Mouse (Mus musculus) heart, embryonic 13.5 days (tissue): ENCODE data around the gene Dmxl2. TPM values are rescaled to one million over a fixed set of nuclear protein-coding genes. Genes with fewer than 3 reads are reported as not detected.

Experiments used
- ATAC-seq: fragments of 200-750 bp; cut with Nextera tagmentation; 2 replicates; pipeline ENCODE4 v1.8.0; 2017; ENCODE audit warnings: moderate TSS enrichment; ENCODE audit not compliant: insufficient number of reproducible peaks, low FRiP score, low TSS enrichment; ENCODE audit errors: extremely low read depth
- H3K27ac ChIP-seq: fragments of 300-500 bp; sonication (generic); replicated peaks from 2 replicates; pipeline ENCODE4 v1.5.1; 2015; ENCODE audit warnings: moderate library complexity, mild to moderate bottlenecking, inconsistent platforms
- H3K27me3 ChIP-seq: fragments of 300-500 bp; sonication (generic); replicated peaks from 2 replicates; pipeline ENCODE4 v1.6.1; 2015; ENCODE audit warnings: mild to moderate bottlenecking, inconsistent platforms
- H3K36me3 ChIP-seq: fragments of 300-500 bp; sonication (generic); 2 replicates; pipeline ENCODE4 v1.6.1; 2015; ENCODE audit warnings: mild to moderate bottlenecking, inconsistent platforms
- H3K4me1 ChIP-seq: fragments of 300-500 bp; sonication (generic); 2 replicates; pipeline ENCODE4 v1.6.1; 2015; ENCODE audit warnings: inconsistent platforms
- H3K4me2 ChIP-seq: fragments of 300-500 bp; sonication (generic); 2 replicates; pipeline ENCODE4 v1.6.1; 2015; ENCODE audit warnings: inconsistent platforms, mild to moderate bottlenecking, moderate library complexity
- H3K4me3 ChIP-seq: fragments of 300-500 bp; sonication (generic); 2 replicates; pipeline ENCODE4 v1.5.1; 2015; ENCODE audit warnings: moderate library complexity, mild to moderate bottlenecking, inconsistent platforms
- H3K9ac ChIP-seq: fragments of 300-500 bp; sonication (generic); 2 replicates; pipeline ENCODE4 v1.6.1; 2015; ENCODE audit warnings: inconsistent platforms, mild to moderate bottlenecking, moderate library complexity
- H3K9me3 ChIP-seq: fragments of 300-500 bp; sonication (generic); 2 replicates; pipeline ENCODE4 v1.6.1; 2016; ENCODE audit warnings: inconsistent platforms
- WGBS: fragments of 180-500 bp; shearing (Covaris S2); methylation state at CpG from one replicate; pipeline ENCODE4 v1.1.7; 2015; ENCODE audit warnings: mixed read lengths; 5-methylcytosine and 5-hydroxymethylcytosine counted together
- polyA plus RNA-seq: library from polyadenylated mRNA; unstranded; fragments of >200 nt; fragmentation: Nextera tagmentation; extraction: Ambion mirVana; gene quantifications from 2 replicates; pipeline ENCODE4 v1.2.1, GENCODE M21; 2015

Gene Dmxl2
- 5.1 and 5.6 TPM in 2 replicates for polyA plus RNA-seq

DNA sequence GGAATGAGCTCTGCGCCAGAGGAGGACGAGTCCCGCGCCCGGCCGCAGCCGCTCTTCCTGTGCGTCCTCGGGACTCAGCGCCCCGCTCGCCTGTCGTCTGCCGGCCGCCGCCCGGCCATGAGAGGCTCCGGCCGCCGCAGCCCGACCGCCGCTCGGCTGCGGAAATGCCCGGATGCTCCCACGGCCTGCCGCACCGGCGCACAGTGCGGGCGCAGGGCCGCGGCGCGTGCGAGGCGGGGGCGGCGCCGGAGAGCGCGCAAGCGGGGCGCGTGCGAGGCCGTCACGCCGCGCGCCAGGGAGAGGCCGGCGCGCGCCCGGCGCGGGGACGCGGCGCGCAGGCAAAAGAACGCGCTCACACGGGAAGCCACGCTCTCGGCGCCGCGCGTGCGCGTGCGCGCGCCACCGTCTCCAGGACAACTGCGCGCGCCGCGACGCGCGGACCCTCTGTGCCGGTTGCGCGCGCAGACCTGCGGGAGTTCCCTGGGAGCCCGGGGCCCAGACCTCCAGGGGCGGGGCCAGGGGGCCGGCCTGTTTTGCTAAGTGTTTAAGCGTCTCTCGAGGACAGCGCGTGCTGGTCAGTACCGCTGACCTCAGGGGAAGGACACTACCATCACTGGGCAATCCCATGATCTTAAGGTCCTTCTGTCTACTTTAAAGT is at the start of gene Dmxl2:
Gene Dmxl2 (minus strand): TSS at position 174 of the 658 bp plus-strand sequence.
- Histone ChIP-seq H3K36me3 (no peaks in the 10 kb centered on the region), H3K4me2 (peak within 1 kb of the TSS; percentile 95), H3K9ac (peak within 1 kb of the TSS; percentile 92), H3K4me1 (peaks cover 12% of the 10 kb centered on the region), H3K27me3 (peaks cover 25% of the 10 kb centered on the region), H3K4me3 (peak within 1 kb of the TSS; percentile 87), H3K27ac (peak within 1 kb of the TSS; percentile 73), H3K9me3 (no peaks in the 10 kb centered on the region)
- peak; percentile 81 for ATAC-seq
- under 1% methylated on average over 86 of the region's 99 CpGs for WGBS

DNA sequence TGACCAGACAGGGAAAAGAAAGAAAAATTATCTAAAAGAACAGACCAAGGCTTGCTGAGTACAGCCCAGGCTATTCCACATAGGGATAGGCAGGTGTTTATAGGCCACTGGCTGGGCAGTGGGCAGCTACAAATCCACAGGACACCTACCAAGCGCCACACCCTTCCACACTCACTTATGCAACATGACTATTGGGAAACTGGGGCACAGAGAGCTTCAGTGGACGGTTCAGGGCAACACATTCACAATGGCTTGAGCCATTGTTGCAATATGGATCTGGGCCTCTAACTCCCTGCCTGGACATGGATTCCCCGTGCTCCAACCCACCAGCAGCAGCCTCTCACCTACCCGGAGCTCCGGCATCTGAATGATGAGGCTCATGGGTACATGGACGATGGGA is 48.0 kb upstream of the Dmxl2 start:
- no peak for ATAC-seq
- WGBS = 79% methylated on average over 6 of the region's 6 CpGs
- Histone ChIP-seq H3K36me3 (no peaks in the 10 kb centered on the region), H3K9ac (no peak overlapping the region), H3K4me1 (no peaks in the 10 kb centered on the region), H3K27me3 (0 out of 2 replicates have a peak, but pooled peaks cover 2% of the 10 kb centered on the region), H3K27ac (no peak overlapping the region), H3K9me3 (no peaks in the 10 kb centered on the region), H3K4me2 (no peak overlapping the region), H3K4me3 (no peak overlapping the region)

DNA sequence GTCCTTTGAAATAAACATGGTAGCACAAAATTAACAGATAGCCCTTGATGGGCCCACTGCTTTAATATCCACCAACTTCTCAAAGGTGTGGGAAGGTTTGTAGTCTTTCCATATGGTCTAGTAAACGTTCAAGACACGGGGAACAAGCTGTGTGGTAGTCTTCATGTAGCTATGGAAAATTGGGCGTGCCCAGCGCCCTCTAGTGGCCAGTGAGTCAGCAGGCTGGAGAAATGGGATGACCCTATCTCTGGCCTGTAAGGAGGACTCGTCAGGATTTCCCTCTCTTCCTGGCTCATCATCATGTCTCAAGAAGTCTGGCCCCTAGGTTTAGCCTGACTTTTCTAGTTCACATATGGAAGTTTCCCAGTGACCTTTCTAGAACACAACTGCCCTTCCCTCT is 46.1 kb upstream of the Dmxl2 start:
- no peaks in the 10 kb centered on the region for H3K9me3 ChIP-seq
- H3K27ac ChIP-seq = no peak overlapping the region
- WGBS = 25% methylated on average over 5 of the region's 5 CpGs
- no peaks in the 10 kb centered on the region for H3K27me3 ChIP-seq
- H3K4me1 ChIP-seq = no peaks in the 10 kb centered on the region
- H3K9ac ChIP-seq = no peak overlapping the region
- H3K4me3 ChIP-seq = no peak overlapping the region
- no peak for ATAC-seq
- H3K4me2 ChIP-seq = no peak overlapping the region
- H3K36me3 ChIP-seq = no peaks in the 10 kb centered on the region

DNA sequence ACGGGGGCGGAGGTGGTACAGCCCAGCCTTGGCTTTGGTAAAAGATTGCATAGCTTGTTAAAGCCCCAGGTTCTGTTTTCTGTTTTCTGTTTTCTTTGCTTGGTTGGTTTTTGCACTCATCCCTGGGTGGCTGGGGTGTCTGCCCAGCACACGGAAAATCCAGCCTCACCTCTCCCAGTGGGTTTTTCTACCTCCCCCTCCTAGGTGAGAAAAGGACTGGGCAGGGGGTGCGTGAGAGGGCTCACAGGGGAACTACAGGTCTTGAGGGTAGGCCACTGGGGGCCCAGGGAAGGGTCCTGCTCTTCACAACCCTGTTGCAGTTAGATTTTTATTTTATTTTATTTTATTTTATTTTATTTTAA is 43.5 kb upstream of the Dmxl2 start:
- no peak for ATAC-seq
- H3K9me3 ChIP-seq = no peaks in the 10 kb centered on the region
- 83% methylated on average over 4 of the region's 4 CpGs for WGBS
- H3K4me1 ChIP-seq = no peaks in the 10 kb centered on the region
- no peak overlapping the region for H3K4me3 ChIP-seq
- H3K27me3 ChIP-seq = no peaks in the 10 kb centered on the region
- H3K9ac ChIP-seq = no peak overlapping the region
- H3K4me2 ChIP-seq = no peak overlapping the region
- H3K27ac ChIP-seq = no peak overlapping the region
- H3K36me3 ChIP-seq = no peaks in the 10 kb centered on the region

DNA sequence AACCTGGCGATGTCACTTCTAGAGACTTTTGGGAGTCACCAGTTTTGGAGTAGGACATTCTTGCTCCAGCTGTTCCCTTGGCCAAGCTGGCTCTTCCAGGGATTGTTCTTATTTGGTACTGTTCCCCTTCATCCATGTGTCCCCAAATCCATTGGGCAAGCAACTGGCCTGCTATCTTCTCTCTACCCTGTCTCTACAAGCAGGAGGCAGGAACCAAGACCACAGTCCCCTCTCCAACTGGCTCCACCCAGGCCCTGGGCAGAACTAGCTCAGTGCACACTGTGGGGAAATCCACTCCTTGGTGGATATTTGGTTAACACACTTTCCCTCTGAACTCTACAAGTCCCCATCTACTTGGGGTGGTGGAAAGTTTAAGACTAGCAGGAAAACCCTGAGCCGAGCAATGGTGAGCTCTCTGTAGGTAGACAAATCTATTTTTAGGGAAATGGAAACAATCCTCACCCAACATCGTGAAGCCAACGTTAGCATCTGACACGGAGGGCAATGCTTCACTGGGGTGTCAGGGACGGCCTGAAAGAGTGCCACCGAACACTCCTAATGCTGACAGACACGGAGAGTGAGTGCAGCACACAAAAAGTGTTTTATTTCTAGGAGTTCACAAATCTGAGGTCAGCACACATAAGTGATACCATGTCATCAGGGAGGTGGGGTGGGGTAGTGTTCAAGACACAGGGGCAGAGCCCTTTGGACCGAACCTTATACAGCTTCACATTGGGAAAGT is 43.0 kb upstream of the Dmxl2 start:
- H3K27ac ChIP-seq = no peak overlapping the region
- H3K9ac ChIP-seq = no peak overlapping the region
- no peak overlapping the region for H3K4me2 ChIP-seq
- no peaks in the 10 kb centered on the region for H3K36me3 ChIP-seq
- 69% methylated on average over 9 of the region's 9 CpGs for WGBS
- H3K4me3 ChIP-seq = no peak overlapping the region
- no peaks in the 10 kb centered on the region for H3K27me3 ChIP-seq
- H3K4me1 ChIP-seq = no peaks in the 10 kb centered on the region
- ATAC-seq = no peak
- no peaks in the 10 kb centered on the region for H3K9me3 ChIP-seq

DNA sequence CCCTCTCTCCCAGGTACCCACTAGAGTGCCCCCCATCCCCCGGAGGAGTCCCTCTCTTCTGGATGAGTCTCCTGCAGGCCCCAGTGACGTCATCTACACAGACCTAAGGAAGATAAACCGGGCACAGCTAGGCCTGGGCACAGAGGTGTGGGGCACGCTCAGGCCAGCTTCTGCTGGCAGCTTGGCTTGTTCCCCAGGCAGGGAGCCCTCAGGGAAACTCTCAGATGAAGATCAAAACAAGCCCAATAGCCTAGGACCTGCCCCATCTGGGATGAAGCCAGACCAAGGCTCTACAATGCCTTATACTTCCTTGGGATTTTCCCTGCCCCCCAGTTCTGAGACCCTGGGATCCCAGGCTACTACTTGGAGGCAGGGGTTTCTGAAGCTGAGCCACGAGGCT is 39.4 kb upstream of the Dmxl2 start:
- H3K4me1 ChIP-seq = no peaks in the 10 kb centered on the region
- H3K9ac ChIP-seq = no peak overlapping the region
- no peaks in the 10 kb centered on the region for H3K9me3 ChIP-seq
- no peak for ATAC-seq
- no peak overlapping the region for H3K4me2 ChIP-seq
- peaks cover 1% of the 10 kb centered on the region; the same call in 1 of the 2 replicates for H3K27me3 ChIP-seq
- 62% methylated on average over 5 of the region's 5 CpGs for WGBS
- H3K36me3 ChIP-seq = no peaks in the 10 kb centered on the region
- no peak overlapping the region for H3K27ac ChIP-seq
- no peak overlapping the region for H3K4me3 ChIP-seq

DNA sequence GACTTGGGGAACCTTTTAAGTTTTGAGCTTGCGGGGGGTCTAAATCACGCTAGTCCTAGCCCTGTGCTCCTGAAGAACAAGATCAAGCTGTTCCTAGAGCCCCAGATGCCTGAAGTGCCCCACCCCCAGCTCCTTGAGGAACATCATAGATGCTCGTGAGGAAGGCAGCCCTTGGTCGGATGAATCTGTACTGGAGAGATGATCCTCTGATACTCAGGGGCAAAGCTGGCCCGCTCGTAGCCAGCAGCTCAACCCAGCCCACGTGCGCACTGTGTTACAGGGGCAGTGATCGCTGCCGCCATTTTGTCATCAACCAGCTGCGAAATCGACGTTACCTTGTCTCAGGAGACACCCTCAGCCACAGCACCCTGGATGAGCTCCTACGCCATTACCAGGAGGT is 37.3 kb upstream of the Dmxl2 start, which contains the start of gene Sh2d7:
Gene Sh2d7 (plus strand): TSS at position 301 of the 400 bp plus-strand sequence.
- H3K4me1 ChIP-seq = 0 out of 2 replicates have a peak, but pooled peaks cover 2% of the 10 kb centered on the region
- no peaks in the 10 kb centered on the region for H3K9me3 ChIP-seq
- H3K27ac ChIP-seq = no peak within 1 kb of the TSS
- peaks cover 6% of the 10 kb centered on the region; the same call in 1 of the 2 replicates for H3K27me3 ChIP-seq
- no peaks in the 10 kb centered on the region for H3K36me3 ChIP-seq
- ATAC-seq = no peak
- no peak within 1 kb of the TSS for H3K9ac ChIP-seq
- no peak within 1 kb of the TSS for H3K4me3 ChIP-seq
- no peak within 1 kb of the TSS for H3K4me2 ChIP-seq
- 85% methylated on average over 14 of the region's 14 CpGs for WGBS

DNA sequence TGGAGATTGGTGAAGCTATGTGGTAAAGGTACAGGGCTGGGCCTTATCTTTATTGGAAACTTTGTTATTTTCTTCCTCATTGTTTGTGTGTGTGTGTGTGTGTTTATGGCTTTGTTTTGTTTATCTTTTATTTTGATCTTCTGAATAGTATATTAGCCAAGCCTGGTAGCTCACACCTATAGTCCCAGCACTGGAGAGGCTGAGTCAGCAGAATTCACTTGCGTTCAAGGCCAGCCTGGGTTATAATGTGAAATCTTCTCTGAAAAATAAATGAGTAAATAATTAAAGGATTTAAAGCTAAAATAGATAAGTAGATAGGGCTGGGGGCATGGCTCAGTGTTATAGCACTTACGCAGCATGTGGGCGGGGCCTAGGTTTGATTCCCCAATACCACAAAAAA is 36.8 kb upstream of the Dmxl2 start:
- Histone ChIP-seq H3K4me1 (0 out of 2 replicates have a peak, but pooled peaks cover 2% of the 10 kb centered on the region), H3K27me3 (peaks cover 6% of the 10 kb centered on the region; the same call in 1 of the 2 replicates), H3K4me3 (no peak overlapping the region), H3K9me3 (no peaks in the 10 kb centered on the region), H3K9ac (no peak overlapping the region), H3K27ac (no peak overlapping the region), H3K4me2 (no peak overlapping the region), H3K36me3 (no peaks in the 10 kb centered on the region)
- 91% methylated on average over 3 of the region's 3 CpGs for WGBS
- no peak for ATAC-seq

DNA sequence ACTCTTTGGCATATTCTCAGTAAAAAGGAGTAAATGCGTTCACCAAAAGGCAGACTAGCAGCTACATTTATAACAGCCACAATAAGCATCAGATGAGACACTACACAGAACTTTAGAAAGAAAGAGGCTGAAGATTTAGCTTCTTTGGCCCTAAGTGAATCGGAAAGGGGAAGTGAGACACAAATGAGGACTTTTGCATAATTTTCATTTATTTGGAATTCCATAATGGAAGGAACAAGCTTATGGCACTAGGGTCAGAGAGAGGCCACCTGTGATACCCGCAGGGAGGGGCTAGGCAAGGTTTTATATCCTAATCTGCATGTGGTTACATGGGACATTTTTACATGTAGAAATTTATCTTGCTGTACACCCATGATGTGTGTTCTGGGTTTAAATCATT is 36.1 kb upstream of the Dmxl2 start:
- 80% methylated on average over 3 of the region's 3 CpGs for WGBS
- peaks cover 6% of the 10 kb centered on the region; the same call in 1 of the 2 replicates for H3K27me3 ChIP-seq
- no peak overlapping the region for H3K9ac ChIP-seq
- no peak overlapping the region for H3K27ac ChIP-seq
- H3K4me2 ChIP-seq = no peak overlapping the region
- no peaks in the 10 kb centered on the region for H3K36me3 ChIP-seq
- H3K4me1 ChIP-seq = 0 out of 2 replicates have a peak, but pooled peaks cover 2% of the 10 kb centered on the region
- no peak for ATAC-seq
- no peaks in the 10 kb centered on the region for H3K9me3 ChIP-seq
- H3K4me3 ChIP-seq = no peak overlapping the region

DNA sequence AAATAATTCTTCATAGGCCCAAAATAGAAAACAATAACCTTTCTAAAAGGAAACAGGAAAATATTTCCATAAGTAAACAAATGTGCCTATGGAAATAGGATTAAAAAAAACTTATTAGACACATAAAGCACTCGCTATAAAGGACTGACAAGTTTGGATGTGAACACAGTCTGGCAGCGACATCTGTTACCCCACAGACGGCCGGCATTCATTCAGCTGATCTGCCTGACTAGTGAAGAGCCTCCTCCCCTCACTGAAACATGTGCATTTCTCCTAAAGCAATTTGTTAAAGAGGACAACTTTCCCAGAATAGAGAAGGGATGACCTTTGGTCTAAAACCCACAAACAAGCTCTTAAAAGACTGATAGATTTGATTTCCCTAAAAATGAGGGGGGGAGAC is 35.6 kb upstream of the Dmxl2 start:
- ATAC-seq = no peak
- no peak overlapping the region for H3K4me3 ChIP-seq
- 57% methylated on average over 4 of the region's 4 CpGs for WGBS
- H3K36me3 ChIP-seq = no peaks in the 10 kb centered on the region
- peaks cover 6% of the 10 kb centered on the region; the same call in 1 of the 2 replicates for H3K27me3 ChIP-seq
- 0 out of 2 replicates have a peak, but pooled peaks cover 2% of the 10 kb centered on the region for H3K4me1 ChIP-seq
- no peak overlapping the region for H3K9ac ChIP-seq
- no peak overlapping the region for H3K27ac ChIP-seq
- no peak overlapping the region for H3K4me2 ChIP-seq
- no peaks in the 10 kb centered on the region for H3K9me3 ChIP-seq

DNA sequence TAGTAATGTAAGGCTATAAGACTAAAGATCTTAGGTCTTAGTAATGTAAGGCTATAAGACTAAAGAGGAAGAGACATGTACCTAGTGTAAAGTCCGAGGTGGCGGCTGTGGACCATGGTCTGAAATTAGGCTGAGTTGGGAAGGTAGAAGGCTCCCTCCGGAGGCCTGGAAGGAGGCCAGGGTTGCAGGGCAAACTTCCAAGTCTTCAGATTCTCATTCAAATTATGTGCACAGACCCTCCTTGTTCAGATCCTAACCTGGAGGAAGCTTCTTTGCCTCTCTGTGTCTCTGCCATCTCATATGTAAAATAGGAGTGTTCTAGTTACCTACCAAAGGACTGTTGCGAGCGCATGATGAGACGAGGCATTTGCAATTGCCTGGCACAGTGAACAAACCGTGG is 34.8 kb upstream of the Dmxl2 start:
- 0 out of 2 replicates have a peak, but pooled peaks cover 2% of the 10 kb centered on the region for H3K4me1 ChIP-seq
- peaks cover 6% of the 10 kb centered on the region; the same call in 1 of the 2 replicates for H3K27me3 ChIP-seq
- ATAC-seq = no peak
- H3K4me2 ChIP-seq = no peak overlapping the region
- no peaks in the 10 kb centered on the region for H3K9me3 ChIP-seq
- no peaks in the 10 kb centered on the region for H3K36me3 ChIP-seq
- 76% methylated on average over 7 of the region's 7 CpGs for WGBS
- H3K4me3 ChIP-seq = no peak overlapping the region
- H3K9ac ChIP-seq = no peak overlapping the region
- H3K27ac ChIP-seq = no peak overlapping the region
